8 mouse cellular contexts compared by ENCODE assay signal in genomic region chr10:119614726-119615125, GRCm38 (mm10).
DNase-seq lines count a peak whose midpoint lies in the region; ATAC-seq and TF ChIP-seq lines count a peak whose summit lies in the region.
"Had no signal": no experiment of that assay in that cellular context is flagged by ENCODE, and none has a peak within 500 bp of the region (broad histone marks: within the 10 kb centered on the region; RNA-seq: fewer than 3 reads in every experiment).

No protein-coding gene starts in this region.

- H3K9me3 ChIP-seq in kidney, embryonic 14.5 days (ENCODE audit: control insufficient read depth, low read length): no peaks in the 10 kb centered on the region
- H3K9me3 ChIP-seq in embryonic facial prominence, embryonic 12.5 days: no peaks in the 10 kb centered on the region
- H3K9me3 ChIP-seq in heart, embryonic 11.5 days (replicated peaks; ENCODE audit: control insufficient read depth, low read length): no peaks in the 10 kb centered on the region
- H3K9me3 ChIP-seq in lung, embryonic 15.5 days: no peaks in the 10 kb centered on the region

- no peak for DNase-seq in kidney, adult 2 months
- no peak for DNase-seq in cerebellum, postnatal 36 days

- no peaks in the 10 kb centered on the region for H3K36me3 ChIP-seq in kidney, embryonic 14.5 days (ENCODE audit: control insufficient read depth, insufficient read depth, low read length)
- no peaks in the 10 kb centered on the region for H3K36me3 ChIP-seq in kidney, adult 2 months (ENCODE audit: control insufficient read depth, insufficient read depth, low read length)
- H3K36me3 ChIP-seq in embryonic facial prominence, embryonic 12.5 days: no peaks in the 10 kb centered on the region
- H3K36me3 ChIP-seq in heart, embryonic 11.5 days (ENCODE audit: control insufficient read depth, insufficient read depth, low read length): no peaks in the 10 kb centered on the region
- H3K36me3 ChIP-seq in lung, embryonic 15.5 days: no peaks in the 10 kb centered on the region

- H3K9ac ChIP-seq in kidney, embryonic 14.5 days (ENCODE audit: low read depth, low read length): no peak overlapping the region
- no peak overlapping the region for H3K9ac ChIP-seq in embryonic facial prominence, embryonic 12.5 days
- H3K9ac ChIP-seq in heart, embryonic 11.5 days (ENCODE audit: low read depth, low read length): no peak overlapping the region
- H3K9ac ChIP-seq in lung, embryonic 15.5 days: no peak overlapping the region

- TF ChIP-seq CTCF in kidney, adult 2 months (conservative IDR thresholded peaks at IDR 0.05; ENCODE audit: insufficient read depth, insufficient read length, low read depth, low read length): no peak

- H3K4me1 ChIP-seq in kidney, embryonic 14.5 days (ENCODE audit: control insufficient read depth, insufficient read depth, low read length): peaks cover 15% of the 10 kb centered on the region
- H3K4me1 ChIP-seq in kidney, adult 2 months (ENCODE audit: control insufficient read depth, insufficient read depth, low read length): peaks cover 4% of the 10 kb centered on the region
- H3K4me1 ChIP-seq in embryonic facial prominence, embryonic 12.5 days: peaks cover 13% of the 10 kb centered on the region
- peaks cover 10% of the 10 kb centered on the region for H3K4me1 ChIP-seq in heart, embryonic 11.5 days (ENCODE audit: control insufficient read depth, insufficient read depth, low read length)
- peaks cover 24% of the 10 kb centered on the region for H3K4me1 ChIP-seq in lung, embryonic 15.5 days

- no peaks in the 10 kb centered on the region for H3K27me3 ChIP-seq in kidney, embryonic 14.5 days (ENCODE audit: control insufficient read depth, insufficient read depth, low read length)
- no peaks in the 10 kb centered on the region for H3K27me3 ChIP-seq in kidney, adult 2 months (replicated peaks; ENCODE audit: control insufficient read depth, insufficient read depth, low read length)
- no peaks in the 10 kb centered on the region for H3K27me3 ChIP-seq in embryonic facial prominence, embryonic 12.5 days
- H3K27me3 ChIP-seq in heart, embryonic 11.5 days (ENCODE audit: control insufficient read depth, insufficient read depth, low read length): no peaks in the 10 kb centered on the region
- no peaks in the 10 kb centered on the region for H3K27me3 ChIP-seq in lung, embryonic 15.5 days

- TF ChIP-seq POLR2A in kidney, adult 2 months (IDR thresholded peaks at IDR 0.05; ENCODE audit: low read depth, low read length): no peak

- H3K4me3 ChIP-seq in kidney, embryonic 14.5 days (ENCODE audit: low read length): no peak overlapping the region
- no peak overlapping the region for H3K4me3 ChIP-seq in kidney, adult 2 months (ENCODE audit: insufficient read depth, low read depth, low read length)
- H3K4me3 ChIP-seq in embryonic facial prominence, embryonic 12.5 days: no peak overlapping the region
- H3K4me3 ChIP-seq in heart, embryonic 11.5 days (ENCODE audit: low read depth, low read length): no peak overlapping the region
- 0 out of 2 replicates have a peak overlapping the region, but pooled peaks have one; percentile 8 for H3K4me3 ChIP-seq in lung, embryonic 15.5 days

- peak overlapping the region; percentile 5; the same call in 1 of the 2 replicates for H3K4me2 ChIP-seq in kidney, embryonic 14.5 days (replicated peaks; ENCODE audit: low read depth, low read length)
- peak overlapping the region; percentile 22; the same call in 1 of the 2 replicates for H3K4me2 ChIP-seq in embryonic facial prominence, embryonic 12.5 days (replicated peaks)
- H3K4me2 ChIP-seq in heart, embryonic 11.5 days: peak overlapping the region; percentile 43
- peak overlapping the region; percentile 44 for H3K4me2 ChIP-seq in lung, embryonic 15.5 days

- WGBS in kidney, embryonic 14.5 days: 50% methylated on average over 7 of the region's 7 CpGs
- WGBS in kidney, adult 2 months: 43% methylated on average over 7 of the region's 7 CpGs
- 43% methylated on average over 7 of the region's 7 CpGs for WGBS in embryonic facial prominence, embryonic 12.5 days
- 39% methylated on average over 7 of the region's 7 CpGs for WGBS in heart, embryonic 11.5 days (ENCODE audit: insufficient replicate concordance)
- 30% methylated on average over 7 of the region's 7 CpGs for WGBS in lung, embryonic 15.5 days

- H3K27ac ChIP-seq in kidney, embryonic 14.5 days (ENCODE audit: low read depth, low read length): peak overlapping the region; percentile 38; the same call in 1 of the 2 replicates
- no peak overlapping the region for H3K27ac ChIP-seq in kidney, adult 2 months (ENCODE audit: insufficient read depth, low read depth, low read length)
- peak overlapping the region; percentile 0 for H3K27ac ChIP-seq in embryonic facial prominence, embryonic 12.5 days
- H3K27ac ChIP-seq in heart, embryonic 11.5 days (ENCODE audit: low read depth, low read length): peak overlapping the region; percentile 24; the same call in 1 of the 2 replicates
- peak overlapping the region; percentile 71 for H3K27ac ChIP-seq in lung, embryonic 15.5 days
- H3K27ac ChIP-seq: macrophage had no signal

- no peak for ATAC-seq in kidney, embryonic 14.5 days (ENCODE audit: low FRiP score, low TSS enrichment)
- ATAC-seq in embryonic facial prominence, embryonic 12.5 days (ENCODE audit: insufficient number of reproducible peaks, insufficient read depth, low FRiP score, low TSS enrichment): no peak
- no peak for ATAC-seq in heart, embryonic 11.5 days (replicated peaks; ENCODE audit: insufficient number of reproducible peaks, low FRiP score, low TSS enrichment)
- ATAC-seq in lung, embryonic 15.5 days (ENCODE audit: borderline replicate concordance, extremely low read depth, low FRiP score, low TSS enrichment): peak; percentile 55; the same call in 1 of the 2 replicates
- ATAC-seq in cerebellum, adult (ENCODE audit: insufficient number of reproducible peaks, low FRiP score, low TSS enrichment): no peak
